22 mouse cellular contexts compared by ENCODE assay signal in genomic region chr16:90319321-90319720, GRCm38 (mm10).
"Had no signal": no experiment of that assay in that cellular context is flagged by ENCODE, and none has a peak within 500 bp of the region (broad histone marks: within the 10 kb centered on the region; RNA-seq: fewer than 3 reads in every experiment).

No protein-coding gene starts in this region.

- H3K9ac ChIP-seq: heart, embryonic 12.5 days; hindbrain, embryonic 12.5 days; hindbrain, embryonic 14.5 days; intestine, embryonic 15.5 days; limb, embryonic 13.5 days; limb, embryonic 15.5 days; liver, embryonic 12.5 days; liver, embryonic 14.5 days had no signal

- H3K4me3 ChIP-seq: gastrocnemius, adult 2 months; heart, embryonic 10.5 days; heart, embryonic 12.5 days; hindbrain, embryonic 10.5 days; hindbrain, embryonic 12.5 days; intestine, embryonic 15.5 days; layer of hippocampus, adult 2 months; limb, embryonic 13.5 days; limb, embryonic 15.5 days; liver, embryonic 12.5 days had no signal

- H3K27me3 ChIP-seq: heart, embryonic 12.5 days; hindbrain, embryonic 12.5 days; intestine, embryonic 15.5 days; limb, embryonic 13.5 days; limb, embryonic 15.5 days; liver, embryonic 12.5 days had no signal

- H3K36me3 ChIP-seq: heart, embryonic 10.5 days; heart, embryonic 12.5 days; hindbrain, embryonic 10.5 days; hindbrain, embryonic 12.5 days; intestine, embryonic 15.5 days; limb, embryonic 13.5 days; limb, embryonic 15.5 days; liver, embryonic 12.5 days had no signal

- H3K4me1 ChIP-seq: hindbrain, embryonic 10.5 days; hindbrain, embryonic 12.5 days; intestine, embryonic 15.5 days; limb, embryonic 13.5 days; limb, embryonic 15.5 days; liver, embryonic 12.5 days had no signal

- H3K27ac ChIP-seq: gastrocnemius, adult 2 months; heart, embryonic 10.5 days; hindbrain, embryonic 10.5 days; hindbrain, embryonic 12.5 days; hindbrain, embryonic 14.5 days; intestine, embryonic 15.5 days; layer of hippocampus, adult 2 months; limb, embryonic 13.5 days; limb, embryonic 15.5 days; liver, embryonic 12.5 days; liver, embryonic 14.5 days had no signal

- DNase-seq: gastrocnemius, adult 2 months; gastrocnemius, postnatal 10 days; gastrocnemius, postnatal 25 days; heart, postnatal 10 days; heart, postnatal 4 days; kidney, adult 18-20 months; kidney, adult 8-10 months; kidney, postnatal 10 days; kidney, postnatal 25 days; kidney, postnatal 4 days; layer of hippocampus, postnatal 36 days had no signal

- H3K9me3 ChIP-seq: heart, embryonic 10.5 days; heart, embryonic 12.5 days; hindbrain, embryonic 10.5 days; hindbrain, embryonic 12.5 days; intestine, embryonic 15.5 days; limb, embryonic 13.5 days; limb, embryonic 15.5 days; liver, embryonic 12.5 days had no signal

- H3K4me2 ChIP-seq: heart, embryonic 12.5 days; hindbrain, embryonic 12.5 days; hindbrain, embryonic 14.5 days; intestine, embryonic 15.5 days; limb, embryonic 13.5 days; limb, embryonic 15.5 days; liver, embryonic 12.5 days had no signal
